Mouse (Mus musculus) limb, embryonic 11.5 days (tissue): ENCODE data around the gene Klhl8. TPM values are rescaled to one million over a fixed set of nuclear protein-coding genes. Genes with fewer than 3 reads are reported as not detected.

Experiments
- ATAC-seq: fragments of 200-750 bp; cut with Nextera tagmentation; 2 replicates; pipeline ENCODE4 v1.8.0; 2017; ENCODE audit warnings: low read depth; ENCODE audit not compliant: insufficient number of reproducible peaks, low FRiP score, low TSS enrichment
- DNase-seq: peaks from one replicate; pipeline ENCODE4 v3.0.0-alpha.2; 2015; ENCODE audit warnings: low spot score
- H3K27ac ChIP-seq: fragments of 300-500 bp; sonication (generic); replicated peaks from 2 replicates; pipeline ENCODE4 v1.5.1; 2014; ENCODE audit warnings: low read depth, mild to moderate bottlenecking, low read length
- H3K27me3 ChIP-seq: fragments of 300-500 bp; sonication (generic); 2 replicates; pipeline ENCODE4 v1.6.1; 2014; ENCODE audit warnings: mild to moderate bottlenecking, low read length, mixed read lengths; ENCODE audit not compliant: control insufficient read depth, insufficient read depth
- H3K36me3 ChIP-seq: fragments of 300-500 bp; sonication (generic); 2 replicates; pipeline ENCODE4 v1.6.1; 2014; ENCODE audit warnings: mild to moderate bottlenecking, low read length, moderate library complexity, mixed read lengths; ENCODE audit not compliant: control insufficient read depth, insufficient read depth
- H3K4me1 ChIP-seq: fragments of 300-500 bp; sonication (generic); 2 replicates; pipeline ENCODE4 v1.6.1; 2014; ENCODE audit warnings: low read length, mixed read lengths; ENCODE audit not compliant: control insufficient read depth, insufficient read depth
- H3K4me2 ChIP-seq: fragments of 300-500 bp; sonication (generic); 2 replicates; pipeline ENCODE4 v1.6.1; 2014; ENCODE audit warnings: low read depth, mild to moderate bottlenecking, moderate library complexity; ENCODE audit not compliant: severe bottlenecking
- H3K4me3 ChIP-seq: fragments of 300-500 bp; sonication (generic); 2 replicates; pipeline ENCODE4 v1.5.1; 2014; ENCODE audit warnings: low read depth, low read length
- H3K9ac ChIP-seq: fragments of 300-500 bp; sonication (generic); 2 replicates; pipeline ENCODE4 v1.6.1; 2014; ENCODE audit warnings: mild to moderate bottlenecking, low read length
- H3K9me3 ChIP-seq: fragments of 300-500 bp; sonication (generic); 2 replicates; pipeline ENCODE4 v1.6.1; 2016; ENCODE audit warnings: low read length; ENCODE audit not compliant: control insufficient read depth
- WGBS: fragments of 180-500 bp; shearing (Covaris S2); extraction: QIAGEN DNeasy Blood & Tissue Kit; methylation state at CpG from one replicate; pipeline ENCODE4 v1.1.7; 2014; 5-methylcytosine and 5-hydroxymethylcytosine counted together
- polyA plus RNA-seq: library from polyadenylated mRNA; unstranded; fragments of >200 nt; fragmentation: Nextera tagmentation; extraction: Ambion mirVana; gene quantifications from 2 replicates; pipeline ENCODE4 v1.2.1, GENCODE M21; 2014

Gene Klhl8
- polyA plus RNA-seq, 1 experiment from 2014 or later: 11.2 TPM

DNA sequence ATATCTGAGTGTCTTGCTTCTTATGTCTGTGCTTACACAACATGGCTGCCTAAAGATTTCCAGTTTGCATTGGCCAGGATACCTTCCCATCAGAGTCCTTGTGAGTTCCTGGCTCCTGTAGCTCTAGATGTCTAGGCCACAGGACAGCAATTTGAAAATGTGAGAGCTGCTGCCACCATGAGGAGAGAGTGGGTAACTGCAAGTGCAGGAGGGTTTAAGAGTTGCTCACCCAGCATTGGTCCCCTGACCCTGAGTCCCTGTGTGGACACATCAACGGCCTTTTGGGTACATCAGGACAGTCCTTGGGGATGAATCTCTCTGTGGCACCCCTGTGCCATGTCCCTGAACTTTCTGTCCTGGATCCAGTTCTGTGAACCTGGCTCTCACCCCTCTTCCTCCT, 93.3 kb downstream of the Klhl8 start:
- no peak overlapping the region for H3K4me3 ChIP-seq

DNA sequence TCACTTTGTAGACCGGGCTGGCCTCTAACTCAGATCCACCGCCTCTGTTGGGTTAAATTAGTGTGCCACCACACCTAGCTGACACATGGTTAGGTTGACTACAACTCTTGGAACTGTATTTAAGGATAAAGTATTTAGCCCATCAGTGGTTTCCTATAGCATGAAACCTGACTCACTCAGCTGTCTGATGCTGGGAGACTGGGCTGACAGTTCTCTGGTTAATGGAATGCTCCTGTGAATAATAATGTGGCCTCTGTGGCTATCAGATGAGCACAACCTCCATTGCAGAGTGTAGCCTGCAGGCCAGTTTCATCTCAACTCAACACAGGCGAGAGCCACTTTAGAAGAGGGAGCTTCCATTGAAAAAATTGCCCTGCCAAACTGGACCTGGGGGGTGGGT, 94.3 kb downstream of the Klhl8 start:
- Histone ChIP-seq H3K27ac (no peak overlapping the region), H3K36me3 (no peaks in the 10 kb centered on the region), H3K9me3 (no peaks in the 10 kb centered on the region), H3K4me3 (no peak overlapping the region), H3K27me3 (no peaks in the 10 kb centered on the region), H3K4me1 (peaks cover 2% of the 10 kb centered on the region; the same call in 1 of the 2 replicates), H3K9ac (no peak overlapping the region), H3K4me2 (no peak overlapping the region)
- 93% methylated on average over 3 of the region's 3 CpGs for WGBS
- ATAC-seq (no peak), DNase-seq (no peak)

More for the DNA sequence above, 93.3 kb downstream of the Klhl8 start:
- 29% methylated on average over 1 of the region's 1 CpGs for WGBS
- Histone ChIP-seq H3K4me1 (peaks cover 6% of the 10 kb centered on the region), H3K4me2 (no peak overlapping the region), H3K36me3 (no peaks in the 10 kb centered on the region), H3K27ac (no peak overlapping the region), H3K9me3 (no peaks in the 10 kb centered on the region), H3K27me3 (no peaks in the 10 kb centered on the region), H3K9ac (no peak overlapping the region)
- ATAC-seq (no peak), DNase-seq (peak; percentile 85)

- H3K4me1 ChIP-seq: 0 out of 2 replicates have a peak, but pooled peaks cover 2% of the 10 kb centered on the region
- no peak overlapping the region for H3K9ac ChIP-seq
- ATAC-seq: no peak
- no peak overlapping the region for H3K4me3 ChIP-seq
- H3K9me3 ChIP-seq: no peaks in the 10 kb centered on the region
- no peaks in the 10 kb centered on the region for H3K36me3 ChIP-seq
- H3K27me3 ChIP-seq: no peaks in the 10 kb centered on the region
- WGBS: 78% methylated on average over 4 of the region's 4 CpGs
- no peak for DNase-seq
- H3K4me2 ChIP-seq: no peak overlapping the region
- H3K27ac ChIP-seq: no peak overlapping the region
These were observed 95.8 kb downstream of the Klhl8 start for GRCm38 (mm10) chr5:103815249-103815617.

DNA sequence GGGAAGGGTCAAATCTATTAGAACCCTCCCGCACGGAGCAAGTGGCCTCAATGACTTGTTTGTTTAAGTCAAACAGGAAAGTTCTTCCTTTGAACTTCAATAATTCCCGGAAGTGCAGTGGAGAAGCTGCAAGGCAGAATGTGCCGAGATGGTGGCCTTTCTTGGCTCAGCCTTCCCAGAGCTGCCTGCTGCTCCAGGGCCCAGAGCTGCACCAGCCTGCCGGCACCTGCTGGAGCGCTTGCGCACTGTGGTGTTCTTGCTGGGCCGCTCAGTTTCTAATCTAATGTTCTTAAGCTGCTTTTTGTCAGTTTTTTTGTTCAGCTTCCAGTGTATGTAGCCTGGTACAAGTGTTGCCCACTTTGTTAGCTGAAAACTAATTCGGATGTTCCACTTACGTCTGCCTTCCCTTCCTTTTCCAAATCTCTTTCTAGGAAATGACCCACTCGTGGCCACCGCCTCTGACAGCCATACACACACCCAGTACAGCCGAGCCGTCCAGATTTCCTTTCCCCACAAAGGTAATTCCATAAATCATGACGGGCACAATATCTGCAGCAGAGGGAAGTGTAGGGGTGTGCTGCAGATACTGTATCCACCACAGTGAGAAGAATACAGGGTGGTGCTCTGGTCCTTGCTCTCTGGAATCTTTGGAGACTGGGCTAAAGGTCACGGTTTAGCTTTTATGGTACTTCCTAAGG, 96.4 kb downstream of the Klhl8 start:
- DNase-seq (no peak), ATAC-seq (no peak)
- H3K4me2 ChIP-seq: no peak overlapping the region
- H3K4me1 ChIP-seq: 0 out of 2 replicates have a peak, but pooled peaks cover 2% of the 10 kb centered on the region
- H3K27ac ChIP-seq: no peak overlapping the region
- H3K9ac ChIP-seq: no peak overlapping the region
- no peaks in the 10 kb centered on the region for H3K9me3 ChIP-seq
- no peak overlapping the region for H3K4me3 ChIP-seq
- H3K27me3 ChIP-seq: no peaks in the 10 kb centered on the region
- no peaks in the 10 kb centered on the region for H3K36me3 ChIP-seq
- 66% methylated on average over 16 of the region's 16 CpGs for WGBS

GRCm38 (mm10) chr5:103813997-103814542, 97.0 kb downstream of the Klhl8 start:
- Histone ChIP-seq H3K9ac (no peak overlapping the region), H3K27ac (no peak overlapping the region), H3K4me2 (no peak overlapping the region), H3K4me3 (no peak overlapping the region), H3K4me1 (0 out of 2 replicates have a peak, but pooled peaks cover 2% of the 10 kb centered on the region), H3K27me3 (no peaks in the 10 kb centered on the region), H3K9me3 (no peaks in the 10 kb centered on the region), H3K36me3 (no peaks in the 10 kb centered on the region)
- WGBS: 88% methylated on average over 12 of the region's 12 CpGs
- no peak for ATAC-seq
- DNase-seq: no peak

- H3K9me3 ChIP-seq: no peaks in the 10 kb centered on the region
- no peaks in the 10 kb centered on the region for H3K4me1 ChIP-seq
- H3K36me3 ChIP-seq: no peaks in the 10 kb centered on the region
- H3K27me3 ChIP-seq: no peaks in the 10 kb centered on the region
- H3K27ac ChIP-seq: no peak overlapping the region
- no peak for ATAC-seq
- DNase-seq: no peak
- 81% methylated on average over 5 of the region's 5 CpGs for WGBS
- no peak overlapping the region for H3K4me3 ChIP-seq
- no peak overlapping the region for H3K9ac ChIP-seq
- no peak overlapping the region for H3K4me2 ChIP-seq
These were observed 97.8 kb downstream of the Klhl8 start for GRCm38 (mm10) chr5:103813291-103813690.

Other genes starting within 250 kb of the Klhl8 start
- 9.1 and 10.4 TPM in 2 replicates for gene Aff1, start 218.9 kb downstream of the Klhl8 start, polyA plus RNA-seq
- not detected in 2 replicates for gene Hsd17b13, start 66.2 kb upstream of the Klhl8 start, polyA plus RNA-seq
- 2.5 and 2.6 TPM in 2 replicates for gene Hsd17b11, start 110.7 kb upstream of the Klhl8 start, polyA plus RNA-seq
- 66.4 and 67.7 TPM in 2 replicates for gene Nudt9, start 135.0 kb upstream of the Klhl8 start, polyA plus RNA-seq
- gene Gm17660, start 166.3 kb upstream of the Klhl8 start, polyA plus RNA-seq: not detected in 2 replicates
- gene Sparcl1, start 202.5 kb upstream of the Klhl8 start, polyA plus RNA-seq: 20.5 and 21.8 TPM in 2 replicates